Mouse (Mus musculus): ENCODE results near the gene Castor2.

The Castor2 gene

GRCm38 (mm10) chr5:134099496-134100211, at the start of gene Castor2:
Gene Castor2, plus strand, starts transcription at chr5:134099711.
- ATAC-seq (ENCODE audit: insufficient number of reproducible peaks, low FRiP score, low TSS enrichment) = peak; percentile 92

- ATAC-seq (ENCODE audit: insufficient number of reproducible peaks, low FRiP score, low TSS enrichment) = no peak
Measured at GRCm38 (mm10) chr5:134050711-134051110, 48.8 kb upstream of the Castor2 start.

DNA sequence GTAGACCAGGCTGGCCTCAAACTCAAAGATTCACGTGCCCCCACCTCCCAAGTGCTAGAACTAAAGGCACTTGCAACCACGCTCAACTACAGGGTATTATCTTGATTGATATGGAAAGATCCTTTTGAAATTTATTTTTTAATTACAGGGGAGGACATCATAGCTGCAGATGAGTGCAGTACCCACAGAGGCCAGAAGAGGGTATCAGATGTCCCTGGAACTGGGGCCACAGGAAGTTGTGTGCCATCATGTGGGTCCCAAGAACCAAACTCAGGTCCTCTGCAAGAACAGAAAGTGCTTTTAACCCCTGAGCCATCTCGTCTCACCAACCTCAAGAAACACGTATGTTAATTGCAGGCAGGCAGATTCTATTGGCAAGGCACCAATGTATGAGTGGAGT, 46.9 kb upstream of the Castor2 start:
- no peak for ATAC-seq (ENCODE audit: insufficient number of reproducible peaks, low FRiP score, low TSS enrichment)

- ATAC-seq (ENCODE audit: insufficient number of reproducible peaks, low FRiP score, low TSS enrichment) = peak; percentile 85; the same call in 1 of the 2 replicates
Measured at GRCm38 (mm10) chr5:134054496-134054895, 45.0 kb upstream of the Castor2 start.

GRCm38 (mm10) chr5:134058793-134059352, 40.6 kb upstream of the Castor2 start:
- ATAC-seq (ENCODE audit: insufficient number of reproducible peaks, low FRiP score, low TSS enrichment) = no peak

DNA sequence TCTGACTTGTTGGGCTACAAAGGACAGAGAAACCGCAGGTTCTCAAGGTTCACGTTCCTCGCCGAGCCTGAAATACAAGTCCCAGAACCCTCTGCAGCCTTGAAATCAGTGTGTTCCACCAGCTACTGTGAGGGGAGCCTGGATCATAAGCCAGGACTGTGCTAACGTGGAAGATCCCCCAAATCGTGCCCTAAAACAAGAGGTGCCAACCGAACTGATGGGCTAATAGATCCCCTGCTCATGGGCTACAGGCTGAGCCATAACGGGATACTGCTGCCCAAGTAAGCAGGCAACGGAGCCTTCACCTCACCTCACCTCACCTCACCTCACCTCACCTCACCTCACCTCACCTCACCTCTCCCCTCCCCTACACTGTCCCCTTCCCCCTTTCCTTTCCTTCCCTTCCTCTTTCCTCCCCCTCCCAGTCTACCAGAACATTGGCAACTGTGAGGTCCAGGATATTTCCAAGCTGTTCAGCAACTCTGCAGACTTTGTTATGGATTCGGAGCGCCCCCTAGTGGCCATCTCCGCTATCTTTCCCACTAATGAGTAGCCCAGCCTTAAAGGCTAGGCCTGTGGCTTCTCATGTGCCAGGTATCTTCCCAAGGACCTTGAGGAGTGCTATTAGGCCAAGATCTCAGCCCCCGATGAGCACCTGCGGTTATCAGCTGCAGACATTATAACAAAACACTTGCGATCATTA, 36.0 kb upstream of the Castor2 start:
- ATAC-seq (ENCODE audit: insufficient number of reproducible peaks, low FRiP score, low TSS enrichment) = peak; percentile 83; the same call in 1 of the 2 replicates

- ATAC-seq (ENCODE audit: insufficient number of reproducible peaks, low FRiP score, low TSS enrichment) = no peak
Measured at GRCm38 (mm10) chr5:134066261-134066660, 33.2 kb upstream of the Castor2 start.

DNA sequence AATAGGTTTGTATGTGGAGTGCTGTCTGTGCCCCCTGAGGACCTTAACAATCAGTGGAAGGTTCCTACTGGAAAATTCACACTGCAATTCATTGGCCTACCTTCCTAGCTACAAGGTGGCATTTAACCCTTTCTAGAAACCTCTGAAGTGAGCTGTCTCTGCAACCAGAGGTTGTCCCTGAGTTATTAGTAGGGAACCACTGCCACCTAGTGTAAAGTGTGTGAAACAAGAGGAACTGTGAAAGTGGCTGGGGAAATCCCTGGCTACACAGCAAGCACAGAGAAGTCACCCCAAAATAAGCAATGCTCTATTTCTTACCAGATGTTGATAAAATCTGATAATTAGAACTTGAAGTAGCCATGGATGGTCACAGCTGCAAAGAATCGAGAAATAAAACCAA, 31.6 kb upstream of the Castor2 start:
- ATAC-seq (ENCODE audit: insufficient number of reproducible peaks, low FRiP score, low TSS enrichment) = no peak

DNA sequence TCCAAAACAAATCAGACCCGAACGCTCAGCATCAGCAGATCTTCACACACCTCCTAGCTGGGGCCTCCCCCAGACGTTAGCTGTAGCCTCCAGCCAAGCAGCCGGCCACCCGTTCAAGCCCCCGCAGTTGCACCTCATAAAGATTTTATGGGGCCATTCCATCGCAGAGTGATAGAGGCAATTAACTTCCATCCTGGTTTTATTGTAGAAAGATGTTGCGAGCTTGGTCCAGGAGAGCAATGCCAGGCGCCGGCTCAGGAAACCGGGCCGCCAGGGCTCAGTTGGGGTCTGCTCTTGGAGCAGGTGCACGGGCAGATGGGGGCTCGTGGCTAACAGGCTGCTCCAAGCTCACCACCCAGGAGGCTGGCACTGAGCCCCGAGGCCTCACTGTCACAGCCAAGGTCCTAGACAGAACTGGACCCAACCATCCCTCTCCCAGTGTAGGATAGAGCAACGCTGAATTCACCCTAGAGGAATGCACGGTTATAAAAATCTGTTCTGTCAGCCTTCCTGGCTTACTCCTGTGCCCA, 25.9 kb upstream of the Castor2 start:
- ATAC-seq (ENCODE audit: insufficient number of reproducible peaks, low FRiP score, low TSS enrichment) = peak; percentile 86; the same call in 1 of the 2 replicates

DNA sequence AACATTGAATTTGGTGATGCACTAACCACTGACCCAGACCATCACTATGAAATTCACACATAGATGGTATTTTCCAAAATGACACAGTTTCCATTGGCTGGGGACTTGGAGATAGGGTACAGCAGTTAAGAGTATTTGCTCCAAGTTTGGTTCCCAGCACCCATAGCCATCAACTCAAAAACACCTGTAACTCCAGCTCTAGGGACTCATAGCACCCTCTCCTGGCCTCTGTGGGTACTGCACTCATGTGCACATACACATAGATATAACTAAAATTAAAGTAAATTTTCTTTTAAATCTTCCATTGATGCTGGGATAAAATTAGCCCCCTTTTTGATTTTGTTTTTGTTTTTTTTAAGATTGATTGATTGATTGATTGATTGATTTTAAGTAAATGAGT, 25.1 kb upstream of the Castor2 start:
- no peak for ATAC-seq (ENCODE audit: insufficient number of reproducible peaks, low FRiP score, low TSS enrichment)

DNA sequence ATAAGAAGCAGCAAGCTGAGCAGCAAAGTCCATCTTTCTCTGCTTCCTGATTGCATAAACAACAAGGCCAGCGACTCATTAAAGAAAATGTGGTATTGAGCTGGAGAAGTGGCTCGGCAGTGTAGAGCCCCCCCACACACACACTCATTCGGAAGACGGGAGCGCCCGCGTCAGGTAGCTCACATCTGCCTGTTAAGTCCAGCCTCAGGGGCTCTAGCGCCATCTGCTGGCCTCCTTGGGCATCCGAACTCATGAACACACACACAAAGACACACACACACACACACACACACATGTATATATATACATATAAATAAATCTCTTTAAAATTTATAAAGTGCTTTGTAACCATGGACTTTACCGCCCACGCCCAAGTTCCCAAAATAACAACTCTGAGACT, 23.3 kb upstream of the Castor2 start:
- no peak for ATAC-seq (ENCODE audit: insufficient number of reproducible peaks, low FRiP score, low TSS enrichment)

- no peak for ATAC-seq (ENCODE audit: insufficient number of reproducible peaks, low FRiP score, low TSS enrichment)
Measured at GRCm38 (mm10) chr5:134080685-134081548, 18.6 kb upstream of the Castor2 start.

GRCm38 (mm10) chr5:134085227-134085626, 14.3 kb upstream of the Castor2 start:
- no peak for ATAC-seq (ENCODE audit: insufficient number of reproducible peaks, low FRiP score, low TSS enrichment)

DNA sequence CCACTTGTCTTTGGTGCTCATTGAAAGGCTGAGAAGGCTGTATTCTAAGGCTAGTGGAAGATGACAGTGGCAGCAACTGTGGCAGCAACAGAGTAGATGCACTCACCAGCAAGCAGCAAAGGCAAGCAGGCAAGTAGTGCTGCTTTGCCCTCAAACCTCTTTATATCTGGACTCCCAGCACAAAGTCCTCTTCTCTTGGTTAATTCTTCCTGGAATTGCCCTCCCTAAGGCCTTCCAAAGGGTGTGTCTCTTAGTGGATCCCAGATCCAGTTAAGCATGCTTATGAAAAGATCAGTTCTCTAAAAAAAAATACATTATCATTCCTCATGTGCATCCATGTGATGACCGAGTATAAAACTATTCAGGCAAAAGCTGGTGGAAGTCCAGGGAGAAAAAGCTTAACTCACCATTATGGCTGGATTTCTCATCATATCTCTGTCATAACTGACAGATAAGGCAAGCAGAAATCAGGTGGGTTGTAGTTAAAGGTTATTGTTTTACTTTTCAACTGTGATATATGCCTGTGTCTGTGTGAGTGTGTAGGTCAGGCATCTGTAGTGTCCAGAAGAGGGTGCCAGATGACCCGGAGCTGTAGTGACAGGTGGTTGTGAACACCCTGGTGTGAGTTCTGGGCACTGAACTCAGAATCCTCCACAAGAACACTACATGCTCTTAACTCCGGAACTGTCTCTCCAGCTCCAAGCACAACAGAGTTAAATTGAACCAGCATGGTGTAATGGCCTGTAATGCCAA, 13.4 kb upstream of the Castor2 start:
- no peak for ATAC-seq (ENCODE audit: insufficient number of reproducible peaks, low FRiP score, low TSS enrichment)

DNA sequence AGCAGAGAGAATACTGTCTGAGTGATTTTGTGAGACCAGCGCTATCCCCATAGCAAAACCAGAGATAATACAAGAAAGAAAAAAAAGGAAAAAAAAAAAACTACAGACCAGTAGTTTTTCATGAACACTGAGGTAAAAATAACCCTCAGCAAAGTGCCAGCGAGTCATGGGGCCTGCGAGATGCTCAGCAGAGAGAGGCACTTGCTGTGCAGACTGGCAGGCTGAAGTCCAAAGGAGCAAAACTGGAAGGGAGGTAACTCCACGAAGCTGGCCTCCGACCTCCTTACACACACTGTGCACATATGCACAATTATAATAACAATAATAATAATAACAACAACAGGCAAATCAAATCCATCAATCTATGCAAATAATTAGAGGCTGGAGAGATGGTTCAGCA, 12.3 kb upstream of the Castor2 start:
- ATAC-seq (ENCODE audit: insufficient number of reproducible peaks, low FRiP score, low TSS enrichment) = no peak

DNA sequence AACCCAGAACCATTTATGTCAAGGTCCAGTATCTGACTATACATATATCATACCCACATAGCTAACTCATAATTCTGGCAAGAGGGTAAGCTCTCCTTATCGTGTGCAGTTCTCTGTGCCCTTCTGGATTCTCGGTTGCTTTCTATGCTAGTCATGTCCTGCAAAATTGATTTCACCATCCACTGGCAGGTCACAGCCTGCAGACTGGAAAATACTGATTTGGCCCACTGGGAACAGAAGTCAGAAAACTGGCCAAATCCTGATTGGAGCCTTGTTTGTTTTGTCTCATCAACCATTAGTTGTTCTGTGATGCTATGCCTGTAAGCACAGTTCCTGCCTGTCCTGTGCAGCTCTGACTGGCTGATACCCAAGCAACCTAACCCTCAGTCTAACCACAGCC, 3.7 kb upstream of the Castor2 start:
- no peak for ATAC-seq (ENCODE audit: insufficient number of reproducible peaks, low FRiP score, low TSS enrichment)

GRCm38 (mm10) chr5:134098341-134098902, 1.1 kb upstream of the Castor2 start:
- ATAC-seq (ENCODE audit: insufficient number of reproducible peaks, low FRiP score, low TSS enrichment) = no peak

DNA sequence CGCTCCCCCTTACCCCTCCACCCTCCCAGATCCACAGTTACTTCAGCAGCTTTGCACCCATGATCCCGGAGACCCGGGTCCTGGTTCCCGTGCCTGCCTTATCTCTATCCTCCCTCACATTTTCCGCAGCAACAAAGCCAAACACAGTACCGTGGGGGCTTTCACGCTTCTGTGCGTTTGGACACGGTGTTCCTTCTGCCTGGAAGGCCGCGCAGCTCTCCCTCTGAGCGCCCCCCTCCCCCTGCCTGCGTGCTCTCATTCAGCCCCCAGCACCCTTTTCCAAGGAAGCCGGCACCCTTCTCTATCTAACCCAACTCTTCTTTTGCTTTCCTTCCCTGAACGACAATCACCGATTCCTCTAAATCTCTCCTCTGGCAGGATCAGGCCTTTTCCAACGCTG, 535 bp upstream of the Castor2 start:
- ATAC-seq (ENCODE audit: insufficient number of reproducible peaks, low FRiP score, low TSS enrichment) = peak; percentile 28; the same call in 1 of the 2 replicates

GRCm38 (mm10) chr5:134100232-134100771, 791 bp downstream of the Castor2 start:
- ATAC-seq (ENCODE audit: insufficient number of reproducible peaks, low FRiP score, low TSS enrichment) = no peak
